Mouse (Mus musculus) limb, embryonic 11.5 days (tissue): Measurements from ENCODE around the gene Atpaf1. TPM values are rescaled to one million over a fixed set of nuclear protein-coding genes. Genes with fewer than 3 reads are reported as not detected.
A peak's percentile ranks its signal among the peaks of the same experiment; 100 is the strongest.

Source experiments
- ATAC-seq: fragments of 200-750 bp; cut with Nextera tagmentation; 2 replicates; pipeline ENCODE4 v1.8.0; 2017; ENCODE audit warnings: low read depth; ENCODE audit not compliant: insufficient number of reproducible peaks, low FRiP score, low TSS enrichment
- DNase-seq: peaks from one replicate; pipeline ENCODE4 v3.0.0-alpha.2; 2015; ENCODE audit warnings: low spot score
- H3K27ac ChIP-seq: fragments of 300-500 bp; sonication (generic); replicated peaks from 2 replicates; pipeline ENCODE4 v1.5.1; 2014; ENCODE audit warnings: low read depth, mild to moderate bottlenecking, low read length
- H3K27me3 ChIP-seq: fragments of 300-500 bp; sonication (generic); 2 replicates; pipeline ENCODE4 v1.6.1; 2014; ENCODE audit warnings: mild to moderate bottlenecking, low read length, mixed read lengths; ENCODE audit not compliant: control insufficient read depth, insufficient read depth
- H3K36me3 ChIP-seq: fragments of 300-500 bp; sonication (generic); 2 replicates; pipeline ENCODE4 v1.6.1; 2014; ENCODE audit warnings: mild to moderate bottlenecking, low read length, moderate library complexity, mixed read lengths; ENCODE audit not compliant: control insufficient read depth, insufficient read depth
- H3K4me1 ChIP-seq: fragments of 300-500 bp; sonication (generic); 2 replicates; pipeline ENCODE4 v1.6.1; 2014; ENCODE audit warnings: low read length, mixed read lengths; ENCODE audit not compliant: control insufficient read depth, insufficient read depth
- H3K4me2 ChIP-seq: fragments of 300-500 bp; sonication (generic); 2 replicates; pipeline ENCODE4 v1.6.1; 2014; ENCODE audit warnings: low read depth, mild to moderate bottlenecking, moderate library complexity; ENCODE audit not compliant: severe bottlenecking
- H3K4me3 ChIP-seq: fragments of 300-500 bp; sonication (generic); 2 replicates; pipeline ENCODE4 v1.5.1; 2014; ENCODE audit warnings: low read depth, low read length
- H3K9ac ChIP-seq: fragments of 300-500 bp; sonication (generic); 2 replicates; pipeline ENCODE4 v1.6.1; 2014; ENCODE audit warnings: mild to moderate bottlenecking, low read length
- H3K9me3 ChIP-seq: fragments of 300-500 bp; sonication (generic); 2 replicates; pipeline ENCODE4 v1.6.1; 2016; ENCODE audit warnings: low read length; ENCODE audit not compliant: control insufficient read depth
- WGBS: fragments of 180-500 bp; shearing (Covaris S2); extraction: QIAGEN DNeasy Blood & Tissue Kit; methylation state at CpG from one replicate; pipeline ENCODE4 v1.1.7; 2014; 5-methylcytosine and 5-hydroxymethylcytosine counted together
- polyA plus RNA-seq: library from polyadenylated mRNA; unstranded; fragments of >200 nt; fragmentation: Nextera tagmentation; extraction: Ambion mirVana; gene quantifications from 2 replicates; pipeline ENCODE4 v1.2.1, GENCODE M21; 2014

Atpaf1 gene
- polyA plus RNA-seq, 1 experiment from 2014 or later, result 58.7 TPM

DNA sequence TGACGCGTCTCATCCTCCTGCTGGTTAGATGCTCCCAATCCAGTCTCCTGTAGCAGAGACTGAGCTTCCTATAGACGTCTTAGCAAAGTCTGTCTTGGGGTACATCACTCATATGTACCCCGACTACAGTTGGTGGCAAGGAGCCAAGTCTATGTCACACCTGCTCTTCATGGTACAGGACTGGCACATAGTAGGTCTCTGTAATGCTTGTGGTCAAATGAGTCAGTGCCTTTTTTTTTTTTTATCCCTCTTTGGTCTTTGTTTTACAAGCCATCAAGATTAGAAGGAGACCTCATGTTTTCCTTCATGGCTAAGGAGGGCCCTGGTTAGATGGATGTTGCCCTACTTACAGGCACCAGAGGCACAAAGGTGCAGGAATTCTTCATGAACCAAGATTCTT is 56.2 kb downstream of the Atpaf1 start:
- Histone ChIP-seq H3K4me3 (no peak overlapping the region), H3K27me3 (no peaks in the 10 kb centered on the region), H3K4me2 (no peak overlapping the region), H3K36me3 (no peaks in the 10 kb centered on the region), H3K27ac (no peak overlapping the region), H3K4me1 (0 out of 2 replicates have a peak, but pooled peaks cover 7% of the 10 kb centered on the region), H3K9ac (no peak overlapping the region), H3K9me3 (no peaks in the 10 kb centered on the region)
- no peak for ATAC-seq
- WGBS, result 86% methylated on average over 4 of the region's 4 CpGs
- DNase-seq, result no peak

DNA sequence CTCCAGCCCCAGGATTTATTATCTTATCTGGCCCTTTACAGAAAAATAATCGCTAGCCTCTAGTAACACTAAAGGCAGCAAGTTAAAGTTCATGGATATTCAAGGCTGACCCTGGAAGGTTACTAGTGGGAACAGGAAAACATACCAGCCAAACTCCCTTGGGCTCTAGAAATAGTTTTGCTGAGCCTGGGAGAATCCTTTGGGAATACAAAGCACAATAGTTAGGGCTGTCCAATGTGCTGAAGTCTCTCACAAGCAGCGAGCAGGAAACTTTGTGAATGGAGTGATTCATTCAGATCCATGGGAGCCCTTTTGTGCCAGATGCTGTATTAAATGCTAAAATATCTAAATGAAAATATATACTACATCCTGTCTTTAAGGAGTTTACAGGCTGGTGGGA is 62.0 kb downstream of the Atpaf1 start:
- no peak for DNase-seq
- Histone ChIP-seq H3K4me2 (no peak overlapping the region), H3K4me3 (no peak overlapping the region), H3K36me3 (peaks cover 10% of the 10 kb centered on the region), H3K4me1 (0 out of 2 replicates have a peak, but pooled peaks cover 7% of the 10 kb centered on the region), H3K9ac (no peak overlapping the region), H3K27me3 (no peaks in the 10 kb centered on the region), H3K27ac (no peak overlapping the region), H3K9me3 (no peaks in the 10 kb centered on the region)
- 70% methylated on average over 2 of the region's 2 CpGs for WGBS
- ATAC-seq, result no peak

DNA sequence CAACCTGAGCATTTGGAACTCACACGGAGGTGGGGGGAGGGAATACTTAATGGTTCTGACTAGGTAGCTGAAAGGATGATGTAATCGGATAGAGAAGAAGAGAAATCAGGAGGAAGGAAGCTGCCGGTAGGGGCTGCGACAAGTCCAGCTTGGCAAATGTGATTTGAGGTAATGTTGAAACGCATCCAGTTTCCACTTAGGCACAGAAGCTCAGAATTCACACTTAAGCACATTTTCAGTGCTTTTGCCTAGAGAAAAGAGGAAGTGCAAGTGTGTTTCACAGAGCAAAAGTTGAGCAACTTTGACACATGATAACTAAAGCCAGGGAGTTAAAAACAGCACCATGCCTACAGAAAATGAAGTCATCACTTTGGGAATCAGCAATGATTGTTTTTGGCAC is 62.8 kb downstream of the Atpaf1 start:
- H3K4me3 ChIP-seq, result no peak overlapping the region
- ATAC-seq (no peak), DNase-seq (no peak)
- 0 out of 2 replicates have a peak, but pooled peaks cover 7% of the 10 kb centered on the region for H3K4me1 ChIP-seq
- no peak overlapping the region for H3K9ac ChIP-seq
- H3K27ac ChIP-seq, result no peak overlapping the region
- no peaks in the 10 kb centered on the region for H3K9me3 ChIP-seq
- no peak overlapping the region for H3K4me2 ChIP-seq
- H3K27me3 ChIP-seq, result no peaks in the 10 kb centered on the region
- 67% methylated on average over 5 of the region's 5 CpGs for WGBS
- H3K36me3 ChIP-seq, result peaks cover 10% of the 10 kb centered on the region

DNA sequence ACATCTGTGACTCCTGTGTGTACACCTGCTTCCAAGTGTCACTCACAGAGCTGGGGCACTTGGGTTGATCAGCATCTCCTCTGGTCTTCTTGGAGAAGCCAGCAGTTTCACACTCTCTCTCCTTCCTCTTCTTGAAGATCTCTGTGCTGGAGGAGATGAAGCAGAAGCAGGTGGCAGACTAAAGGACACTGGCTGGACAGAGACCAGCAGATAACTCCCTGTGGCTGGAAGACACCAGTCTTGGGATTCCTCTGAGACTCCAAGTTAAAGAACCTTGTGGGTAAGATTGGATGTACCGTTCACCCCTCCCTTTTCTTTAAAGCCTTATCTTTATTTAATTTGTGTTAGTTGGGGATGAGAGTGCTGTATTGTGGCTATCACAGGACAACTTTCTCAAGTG is 63.5 kb downstream of the Atpaf1 start:
- H3K4me2 ChIP-seq, result no peak overlapping the region
- peaks cover 10% of the 10 kb centered on the region for H3K36me3 ChIP-seq
- ATAC-seq (no peak), DNase-seq (no peak)
- H3K9me3 ChIP-seq, result no peaks in the 10 kb centered on the region
- H3K27ac ChIP-seq, result no peak overlapping the region
- H3K27me3 ChIP-seq, result no peaks in the 10 kb centered on the region
- 93% methylated on average over 1 of the region's 1 CpGs for WGBS
- no peak overlapping the region for H3K4me3 ChIP-seq
- 0 out of 2 replicates have a peak, but pooled peaks cover 7% of the 10 kb centered on the region for H3K4me1 ChIP-seq
- no peak overlapping the region for H3K9ac ChIP-seq

DNA sequence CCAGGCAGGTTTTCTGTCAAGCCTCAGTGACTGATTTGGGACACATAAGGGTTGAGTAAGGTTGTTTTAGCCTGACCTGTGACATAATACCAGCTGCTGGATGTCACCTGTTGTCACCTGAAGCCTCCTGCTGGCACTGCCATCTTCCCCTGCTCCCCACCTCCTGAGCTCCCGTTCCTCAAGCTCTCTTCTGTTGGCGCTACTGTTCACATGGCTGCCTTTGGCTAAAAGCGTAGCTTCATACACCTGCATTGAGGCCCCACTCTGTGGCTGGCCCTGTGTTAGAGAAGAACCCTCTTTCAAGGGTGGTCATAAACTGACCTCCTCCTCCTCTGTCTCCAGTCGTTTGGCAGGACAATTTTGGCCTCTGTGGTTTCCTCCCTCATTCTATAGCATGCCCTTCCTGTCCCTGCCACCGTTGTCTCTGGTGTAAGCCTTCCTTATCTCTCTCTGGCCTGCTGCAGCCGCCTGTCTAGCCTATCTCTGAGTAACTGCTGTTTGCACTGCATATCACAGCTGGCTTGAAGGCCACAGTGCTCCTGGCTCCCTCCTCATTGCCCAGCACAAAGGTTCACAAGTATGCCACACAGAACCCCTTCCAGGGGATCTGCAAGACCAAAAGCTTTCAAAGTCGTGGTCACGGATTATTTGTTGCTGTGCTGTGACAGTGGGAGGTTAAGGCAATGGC is 64.5 kb downstream of the Atpaf1 start:
- no peak overlapping the region for H3K9ac ChIP-seq
- no peak overlapping the region for H3K4me3 ChIP-seq
- no peak overlapping the region for H3K4me2 ChIP-seq
- H3K36me3 ChIP-seq, result peaks cover 10% of the 10 kb centered on the region
- H3K27me3 ChIP-seq, result no peaks in the 10 kb centered on the region
- WGBS, result 70% methylated on average over 8 of the region's 8 CpGs
- DNase-seq, result no peak
- H3K27ac ChIP-seq, result no peak overlapping the region
- H3K4me1 ChIP-seq, result peaks cover 5% of the 10 kb centered on the region; the same call in 1 of the 2 replicates
- ATAC-seq, result no peak
- no peaks in the 10 kb centered on the region for H3K9me3 ChIP-seq

DNA sequence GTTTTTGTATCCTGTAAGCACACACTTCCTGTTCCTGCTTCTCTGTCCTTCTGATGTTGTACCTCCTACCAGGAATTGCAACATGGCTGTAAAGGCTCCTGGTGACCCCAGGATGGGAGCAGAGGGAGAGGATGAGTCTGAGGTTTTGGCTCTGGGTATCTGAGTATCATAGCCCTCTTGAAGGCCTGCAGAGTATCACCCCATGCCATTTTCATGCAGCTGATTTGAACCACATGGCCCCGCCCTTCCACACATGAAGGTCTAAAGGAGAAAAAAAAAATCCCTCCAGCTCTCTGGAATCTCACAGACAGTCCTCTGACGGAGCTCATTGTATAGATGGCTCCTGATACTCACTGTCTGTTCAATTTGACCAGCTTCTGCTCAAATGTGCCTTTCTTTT is 65.5 kb downstream of the Atpaf1 start:
- no peak overlapping the region for H3K4me3 ChIP-seq
- peaks cover 12% of the 10 kb centered on the region for H3K4me1 ChIP-seq
- ATAC-seq (no peak), DNase-seq (no peak)
- no peak overlapping the region for H3K4me2 ChIP-seq
- H3K27me3 ChIP-seq, result no peaks in the 10 kb centered on the region
- H3K36me3 ChIP-seq, result peaks cover 10% of the 10 kb centered on the region
- H3K9me3 ChIP-seq, result no peaks in the 10 kb centered on the region
- H3K9ac ChIP-seq, result no peak overlapping the region
- 84% methylated on average over 2 of the region's 2 CpGs for WGBS
- H3K27ac ChIP-seq, result no peak overlapping the region

DNA sequence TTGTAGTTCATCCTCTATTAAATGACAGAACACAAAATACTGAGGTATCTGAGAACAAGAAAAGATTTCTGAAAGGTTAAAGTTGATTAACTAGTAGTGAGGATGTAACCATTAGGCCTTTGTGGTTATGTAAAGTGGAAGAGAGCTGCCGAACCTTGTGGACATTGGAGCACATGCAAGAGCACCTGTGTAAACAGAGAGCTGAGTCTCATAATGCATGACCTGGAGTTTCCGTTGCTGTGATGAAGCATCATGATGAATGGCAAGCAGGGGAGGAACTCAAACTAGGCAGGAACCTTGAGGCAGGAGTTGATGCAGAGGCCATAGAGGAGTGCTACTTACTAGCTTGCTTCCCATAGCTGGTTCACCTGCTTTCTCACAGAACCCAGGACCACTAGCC is 66.0 kb downstream of the Atpaf1 start:
- no peak overlapping the region for H3K4me3 ChIP-seq
- no peak for DNase-seq
- 62% methylated on average over 2 of the region's 2 CpGs for WGBS
- no peak overlapping the region for H3K27ac ChIP-seq
- H3K9me3 ChIP-seq, result no peaks in the 10 kb centered on the region
- H3K36me3 ChIP-seq, result peaks cover 10% of the 10 kb centered on the region
- no peak overlapping the region for H3K9ac ChIP-seq
- no peak overlapping the region for H3K4me2 ChIP-seq
- H3K4me1 ChIP-seq, result peaks cover 18% of the 10 kb centered on the region
- H3K27me3 ChIP-seq, result no peaks in the 10 kb centered on the region
- no peak for ATAC-seq

DNA sequence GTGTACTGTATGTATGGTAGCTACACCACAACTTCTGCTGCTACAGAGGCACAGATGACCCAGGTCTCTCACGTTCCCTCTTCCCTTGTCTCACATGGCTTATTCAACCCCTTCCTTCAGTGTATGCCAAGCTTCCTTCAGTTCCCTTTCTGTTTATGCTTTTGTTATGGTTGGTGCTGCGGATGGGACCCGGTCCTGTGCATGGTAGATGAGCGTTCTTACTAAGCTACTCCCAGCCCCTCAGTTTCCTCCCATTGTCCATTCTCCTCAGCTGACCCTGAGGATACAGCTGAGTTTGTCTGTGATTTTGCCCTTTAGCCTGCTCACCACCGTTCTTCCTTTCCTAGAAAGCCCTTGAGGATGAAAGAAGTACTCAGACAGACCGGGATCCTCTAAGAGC is 67.0 kb downstream of the Atpaf1 start:
- Histone ChIP-seq H3K27me3 (no peaks in the 10 kb centered on the region), H3K4me3 (no peak overlapping the region), H3K4me2 (no peak overlapping the region), H3K4me1 (peaks cover 25% of the 10 kb centered on the region), H3K27ac (no peak overlapping the region), H3K36me3 (peaks cover 10% of the 10 kb centered on the region), H3K9me3 (no peaks in the 10 kb centered on the region), H3K9ac (no peak overlapping the region)
- WGBS, result 92% methylated on average over 6 of the region's 6 CpGs
- DNase-seq (no peak), ATAC-seq (no peak)

DNA sequence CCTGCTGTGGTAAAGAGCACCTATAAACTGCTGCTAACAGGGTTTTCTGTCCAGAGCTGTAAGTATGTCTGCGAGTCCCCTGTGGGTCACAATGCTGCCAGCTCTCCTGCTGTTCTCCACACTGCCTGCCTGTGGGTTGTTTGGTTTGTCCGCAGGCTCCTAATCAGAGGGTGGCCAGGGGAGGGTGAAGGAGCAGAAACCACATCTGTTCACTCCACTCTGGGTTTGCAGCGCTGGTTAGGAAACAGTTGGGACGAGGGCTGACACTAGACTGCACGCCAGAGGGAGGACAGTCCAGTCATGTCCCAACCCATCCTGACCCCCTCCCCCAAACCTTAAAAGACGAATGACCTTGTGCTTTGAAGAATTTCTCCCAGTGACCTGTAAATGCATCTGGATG is 70.5 kb downstream of the Atpaf1 start:
- 0 out of 2 replicates have a peak overlapping the region, but pooled peaks have one; percentile 26 for H3K27ac ChIP-seq
- ATAC-seq, result peak; percentile 41; the same call in 1 of the 2 replicates

More for the DNA sequence above, 70.5 kb downstream of the Atpaf1 start:
- Histone ChIP-seq H3K4me2 (no peak overlapping the region; the same call in 1 of the 2 replicates), H3K4me3 (no peak overlapping the region), H3K36me3 (peaks cover 6% of the 10 kb centered on the region), H3K9me3 (no peaks in the 10 kb centered on the region), H3K4me1 (peaks cover 25% of the 10 kb centered on the region), H3K27me3 (no peaks in the 10 kb centered on the region), H3K9ac (no peak overlapping the region)
- no peak for DNase-seq
- WGBS, result 27% methylated on average over 6 of the region's 6 CpGs
